Mouse (Mus musculus) forebrain, embryonic 11.5 days (tissue): ENCODE data around the gene Ackr3. TPM values are rescaled to one million over a fixed set of nuclear protein-coding genes. Genes with fewer than 3 reads are reported as not detected.

Experiments
- ATAC-seq: fragments of 200-750 bp; cut with Nextera tagmentation; replicated peaks from 2 replicates; pipeline ENCODE4 v1.8.0; 2017; ENCODE audit warnings: moderate TSS enrichment; ENCODE audit not compliant: low FRiP score
- DNase-seq: peaks from one replicate; pipeline ENCODE4 v3.0.0-alpha.2; 2017; ENCODE audit warnings: low spot score
- H3K27ac ChIP-seq: fragments of 300-500 bp; sonication (generic); 2 replicates; pipeline ENCODE4 v1.5.1; 2014; ENCODE audit warnings: low read depth, low read length
- H3K27me3 ChIP-seq: fragments of 300-500 bp; sonication (generic); 2 replicates; pipeline ENCODE4 v1.6.1; 2014; ENCODE audit warnings: mild to moderate bottlenecking, low read length, mixed read lengths; ENCODE audit not compliant: control insufficient read depth, insufficient read depth
- H3K36me3 ChIP-seq: fragments of 300-500 bp; sonication (generic); 2 replicates; pipeline ENCODE4 v1.6.1; 2014; ENCODE audit warnings: mild to moderate bottlenecking, low read length, moderate library complexity, mixed read lengths; ENCODE audit not compliant: control insufficient read depth, insufficient read depth
- H3K4me1 ChIP-seq: fragments of 300-500 bp; sonication (generic); replicated peaks from 2 replicates; pipeline ENCODE4 v1.6.1; 2014; ENCODE audit warnings: low read length, mixed read lengths; ENCODE audit not compliant: control insufficient read depth, insufficient read depth
- H3K4me2 ChIP-seq: fragments of 300-500 bp; sonication (generic); 2 replicates; pipeline ENCODE4 v1.6.1; 2014; ENCODE audit warnings: low read depth, mild to moderate bottlenecking, low read length, moderate library complexity, mixed read lengths; ENCODE audit not compliant: severe bottlenecking
- H3K4me3 ChIP-seq: fragments of 300-500 bp; sonication (generic); 2 replicates; pipeline ENCODE4 v1.5.1; 2014; ENCODE audit warnings: low read depth, low read length
- H3K9ac ChIP-seq: fragments of 300-500 bp; sonication (generic); 2 replicates; pipeline ENCODE4 v1.6.1; 2014; ENCODE audit warnings: low read length
- H3K9me3 ChIP-seq: fragments of 300-500 bp; sonication (generic); 2 replicates; pipeline ENCODE4 v1.6.1; 2016; ENCODE audit warnings: low read length, mixed read lengths; ENCODE audit not compliant: control insufficient read depth
- WGBS: fragments of 180-500 bp; shearing (Covaris S2); extraction: QIAGEN DNeasy Blood & Tissue Kit; methylation state at CpG from one replicate; pipeline ENCODE4 v1.1.7; 2014; 5-methylcytosine and 5-hydroxymethylcytosine counted together
- polyA plus RNA-seq: library from polyadenylated mRNA; unstranded; fragments of >200 nt; fragmentation: Nextera tagmentation; extraction: Ambion mirVana; gene quantifications from 2 replicates; pipeline ENCODE4 v1.2.1, GENCODE M21; 2014

Gene Ackr3
- polyA plus RNA-seq, 1 experiment from 2014 or later, result 31.2 TPM

- Histone ChIP-seq H3K36me3 (no peaks in the 10 kb centered on the region), H3K9ac (no peak overlapping the region), H3K4me1 (peaks cover 25% of the 10 kb centered on the region), H3K27me3 (no peaks in the 10 kb centered on the region), H3K4me3 (no peak overlapping the region), H3K9me3 (no peaks in the 10 kb centered on the region), H3K4me2 (no peak overlapping the region), H3K27ac (no peak overlapping the region)
- ATAC-seq (no peak), DNase-seq (no peak)
- WGBS, result 75% methylated on average over 9 of the region's 9 CpGs
These were observed 21.9 kb downstream of the Ackr3 start for GRCm38 (mm10) chr1:90225603-90226254.

- H3K4me3 ChIP-seq, result no peak overlapping the region
- H3K27me3 ChIP-seq, result no peaks in the 10 kb centered on the region
- H3K36me3 ChIP-seq, result no peaks in the 10 kb centered on the region
- no peak for DNase-seq
- peak; percentile 73 for ATAC-seq
- peaks cover 9% of the 10 kb centered on the region; the same call in 1 of the 2 replicates for H3K4me1 ChIP-seq
- no peak overlapping the region for H3K9ac ChIP-seq
- H3K9me3 ChIP-seq, result no peaks in the 10 kb centered on the region
- no peak overlapping the region for H3K4me2 ChIP-seq
- H3K27ac ChIP-seq, result no peak overlapping the region
- 63% methylated on average over 12 of the region's 12 CpGs for WGBS
These were observed 24.0 kb downstream of the Ackr3 start for GRCm38 (mm10) chr1:90227684-90228322.

- Histone ChIP-seq H3K4me2 (no peak overlapping the region), H3K27ac (0 out of 2 replicates have a peak overlapping the region, but pooled peaks have one; percentile 18), H3K4me3 (no peak overlapping the region), H3K4me1 (peaks cover 3% of the 10 kb centered on the region; the same call in 1 of the 2 replicates), H3K9me3 (no peaks in the 10 kb centered on the region), H3K27me3 (no peaks in the 10 kb centered on the region), H3K9ac (no peak overlapping the region), H3K36me3 (no peaks in the 10 kb centered on the region)
- 69% methylated on average over 9 of the region's 9 CpGs for WGBS
- no peak for DNase-seq
- ATAC-seq, result 0 out of 2 replicates have a peak, but pooled peaks have one; percentile 21
These were observed 24.5 kb downstream of the Ackr3 start for GRCm38 (mm10) chr1:90228323-90228697.

- WGBS, result 88% methylated on average over 4 of the region's 4 CpGs
These were observed 26.8 kb downstream of the Ackr3 start for GRCm38 (mm10) chr1:90230611-90231010.

GRCm38 (mm10) chr1:90231591-90232490 lies 28.1 kb downstream of the Ackr3 start:
- Histone ChIP-seq H3K9ac (no peak overlapping the region), H3K27ac (no peak overlapping the region), H3K9me3 (no peaks in the 10 kb centered on the region), H3K4me3 (no peak overlapping the region), H3K4me2 (no peak overlapping the region), H3K4me1 (peaks cover 5% of the 10 kb centered on the region; the same call in 1 of the 2 replicates), H3K27me3 (no peaks in the 10 kb centered on the region), H3K36me3 (no peaks in the 10 kb centered on the region)
- ATAC-seq (no peak), DNase-seq (no peak)
- WGBS, result 79% methylated on average over 22 of the region's 22 CpGs

More at GRCm38 (mm10) chr1:90230611-90231010, 26.8 kb downstream of the Ackr3 start:
- Histone ChIP-seq H3K4me1 (peaks cover 5% of the 10 kb centered on the region; the same call in 1 of the 2 replicates), H3K9ac (no peak overlapping the region), H3K27ac (no peak overlapping the region), H3K4me3 (no peak overlapping the region), H3K4me2 (no peak overlapping the region), H3K9me3 (no peaks in the 10 kb centered on the region), H3K36me3 (no peaks in the 10 kb centered on the region), H3K27me3 (no peaks in the 10 kb centered on the region)
- no peak for ATAC-seq
- no peak for DNase-seq

GRCm38 (mm10) chr1:90232491-90232885 lies 28.7 kb downstream of the Ackr3 start:
- no peaks in the 10 kb centered on the region for H3K9me3 ChIP-seq
- H3K36me3 ChIP-seq, result no peaks in the 10 kb centered on the region
- ATAC-seq, result no peak
- H3K9ac ChIP-seq, result no peak overlapping the region
- no peak overlapping the region for H3K4me2 ChIP-seq
- DNase-seq, result no peak
- no peaks in the 10 kb centered on the region for H3K27me3 ChIP-seq
- peaks cover 4% of the 10 kb centered on the region; the same call in 1 of the 2 replicates for H3K4me1 ChIP-seq
- no peak overlapping the region for H3K27ac ChIP-seq
- H3K4me3 ChIP-seq, result no peak overlapping the region

GRCm38 (mm10) chr1:90234620-90235054 lies 30.9 kb downstream of the Ackr3 start:
- H3K4me3 ChIP-seq, result no peak overlapping the region
- DNase-seq (no peak), ATAC-seq (no peak)
- H3K27ac ChIP-seq, result no peak overlapping the region
- H3K4me2 ChIP-seq, result no peak overlapping the region
- no peaks in the 10 kb centered on the region for H3K36me3 ChIP-seq
- H3K9ac ChIP-seq, result no peak overlapping the region
- WGBS, result 72% methylated on average over 11 of the region's 11 CpGs
- H3K27me3 ChIP-seq, result no peaks in the 10 kb centered on the region
- H3K9me3 ChIP-seq, result no peaks in the 10 kb centered on the region
- H3K4me1 ChIP-seq, result peaks cover 2% of the 10 kb centered on the region; the same call in 1 of the 2 replicates

- Histone ChIP-seq H3K4me3 (no peak overlapping the region), H3K4me1 (peaks cover 2% of the 10 kb centered on the region; the same call in 1 of the 2 replicates), H3K27me3 (no peaks in the 10 kb centered on the region), H3K27ac (no peak overlapping the region), H3K4me2 (no peak overlapping the region), H3K9me3 (no peaks in the 10 kb centered on the region), H3K36me3 (no peaks in the 10 kb centered on the region), H3K9ac (no peak overlapping the region)
- ATAC-seq (no peak), DNase-seq (no peak)
- WGBS, result 88% methylated on average over 2 of the region's 2 CpGs
These were observed 32.9 kb downstream of the Ackr3 start for GRCm38 (mm10) chr1:90236640-90237039.
